Mouse (Mus musculus) hindlimb bud, embryonic 11.5 days (tissue): ENCODE results near the gene Ptgdr.
"Not testable (repeated sequence)": the region's sequence is repeated elsewhere in the genome, so short reads cannot be mapped to it uniquely, and the experiment has no call there.

ENCODE experiments used
- DNase-seq: peaks from one replicate; pipeline ENCODE4 v3.0.0-alpha.2; 2012; ENCODE audit warnings: low read depth, low spot score; ENCODE audit errors: extremely low spot score

Gene Ptgdr

DNA sequence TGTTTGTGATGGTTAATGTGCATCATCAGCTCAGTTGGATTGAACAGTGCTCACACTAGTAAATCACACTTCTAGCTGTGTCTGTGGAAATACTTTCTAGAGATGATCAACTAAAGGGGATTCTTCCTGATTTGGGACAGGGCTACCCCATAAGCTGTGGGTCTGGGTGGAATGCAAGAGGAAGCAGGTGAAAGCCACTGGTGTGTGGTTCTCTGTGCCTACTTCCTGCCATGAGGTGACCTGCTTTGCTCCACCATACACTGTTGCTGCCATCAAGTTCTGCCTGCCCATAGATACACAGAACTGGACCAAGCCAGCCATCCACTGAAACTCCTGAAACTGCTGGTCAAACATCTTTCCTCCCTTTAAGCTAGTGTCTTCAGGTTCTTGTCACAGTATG lies 46.0 kb downstream of the Ptgdr start:
- DNase-seq, result not testable (repeated sequence)
